Mouse (Mus musculus): ENCODE measurements around the gene Rnf152. TPM values are rescaled to one million over a fixed set of nuclear protein-coding genes. Genes with fewer than 3 reads are reported as not detected.
A peak's percentile ranks its signal among the peaks of the same experiment; 100 is the strongest.

Gene Rnf152
- polyA plus RNA-seq, 1 experiment = 6.2 TPM

- no peak overlapping the region for H3K4me3 ChIP-seq (ENCODE audit: insufficient read depth, low read depth, low read length)
- no peaks in the 10 kb centered on the region for H3K36me3 ChIP-seq (ENCODE audit: control insufficient read depth, insufficient read depth, low read length)
- no peaks in the 10 kb centered on the region for H3K27me3 ChIP-seq (replicated peaks; ENCODE audit: control insufficient read depth, insufficient read depth, low read length)
- WGBS = 62% methylated on average over 8 of the region's 8 CpGs
- peak; percentile 77 for DNase-seq
- peaks cover 22% of the 10 kb centered on the region for H3K4me1 ChIP-seq (ENCODE audit: control insufficient read depth, insufficient read depth, low read length)
- H3K27ac ChIP-seq (ENCODE audit: insufficient read depth, low read depth, low read length) = peak overlapping the region; percentile 92
- TF ChIP-seq POLR2A (IDR thresholded peaks at IDR 0.05; ENCODE audit: low read depth, low read length) = no peak
- no peak for TF ChIP-seq CTCF (conservative IDR thresholded peaks at IDR 0.05; ENCODE audit: insufficient read depth, insufficient read length, low read depth, low read length)
These were observed 24.3 kb downstream of the Rnf152 start for GRCm38 (mm10) chr1:105332087-105332731.

- no peak for TF ChIP-seq CTCF (conservative IDR thresholded peaks at IDR 0.05; ENCODE audit: insufficient read depth, insufficient read length, low read depth, low read length)
- TF ChIP-seq POLR2A (IDR thresholded peaks at IDR 0.05; ENCODE audit: low read depth, low read length) = no peak
These were observed 24.9 kb downstream of the Rnf152 start for GRCm38 (mm10) chr1:105331605-105332004.

GRCm38 (mm10) chr1:105330581-105331320 lies 25.8 kb downstream of the Rnf152 start:
- Histone ChIP-seq H3K27me3 (replicated peaks; ENCODE audit: control insufficient read depth, insufficient read depth, low read length) (no peaks in the 10 kb centered on the region), H3K36me3 (ENCODE audit: control insufficient read depth, insufficient read depth, low read length) (no peaks in the 10 kb centered on the region), H3K4me1 (ENCODE audit: control insufficient read depth, insufficient read depth, low read length) (peaks cover 18% of the 10 kb centered on the region), H3K27ac (ENCODE audit: insufficient read depth, low read depth, low read length) (no peak overlapping the region), H3K4me3 (ENCODE audit: insufficient read depth, low read depth, low read length) (no peak overlapping the region)
- peak; percentile 65 for DNase-seq
- WGBS = 64% methylated on average over 5 of the region's 5 CpGs
- TF ChIP-seq CTCF (conservative IDR thresholded peaks at IDR 0.05; ENCODE audit: insufficient read depth, insufficient read length, low read depth, low read length) (no peak), POLR2A (IDR thresholded peaks at IDR 0.05; ENCODE audit: low read depth, low read length) (no peak)

More at GRCm38 (mm10) chr1:105331605-105332004, 24.9 kb downstream of the Rnf152 start:
- H3K4me1 ChIP-seq (ENCODE audit: control insufficient read depth, insufficient read depth, low read length) = peaks cover 20% of the 10 kb centered on the region
- no peak for DNase-seq
- H3K27ac ChIP-seq (ENCODE audit: insufficient read depth, low read depth, low read length) = no peak overlapping the region
- 74% methylated on average over 5 of the region's 5 CpGs for WGBS
- no peak overlapping the region for H3K4me3 ChIP-seq (ENCODE audit: insufficient read depth, low read depth, low read length)
- no peaks in the 10 kb centered on the region for H3K36me3 ChIP-seq (ENCODE audit: control insufficient read depth, insufficient read depth, low read length)
- H3K27me3 ChIP-seq (replicated peaks; ENCODE audit: control insufficient read depth, insufficient read depth, low read length) = no peaks in the 10 kb centered on the region

- Histone ChIP-seq H3K27ac (ENCODE audit: insufficient read depth, low read depth, low read length) (no peak overlapping the region), H3K4me3 (ENCODE audit: insufficient read depth, low read depth, low read length) (no peak overlapping the region), H3K36me3 (ENCODE audit: control insufficient read depth, insufficient read depth, low read length) (no peaks in the 10 kb centered on the region), H3K4me1 (ENCODE audit: control insufficient read depth, insufficient read depth, low read length) (peaks cover 13% of the 10 kb centered on the region), H3K27me3 (replicated peaks; ENCODE audit: control insufficient read depth, insufficient read depth, low read length) (no peaks in the 10 kb centered on the region)
- 97% methylated on average over 1 of the region's 1 CpGs for WGBS
- DNase-seq = no peak
- TF ChIP-seq CTCF (conservative IDR thresholded peaks at IDR 0.05; ENCODE audit: insufficient read depth, insufficient read length, low read depth, low read length) = no peak
These were observed 28.7 kb downstream of the Rnf152 start for GRCm38 (mm10) chr1:105327789-105328188.

- DNase-seq = no peak
- Histone ChIP-seq H3K27me3 (replicated peaks; ENCODE audit: control insufficient read depth, insufficient read depth, low read length) (no peaks in the 10 kb centered on the region), H3K36me3 (ENCODE audit: control insufficient read depth, insufficient read depth, low read length) (no peaks in the 10 kb centered on the region), H3K27ac (ENCODE audit: insufficient read depth, low read depth, low read length) (no peak overlapping the region), H3K4me1 (ENCODE audit: control insufficient read depth, insufficient read depth, low read length) (no peaks in the 10 kb centered on the region; the same call in 1 of the 2 replicates), H3K4me3 (ENCODE audit: insufficient read depth, low read depth, low read length) (no peak overlapping the region)
- WGBS = 63% methylated on average over 4 of the region's 4 CpGs
- no peak for TF ChIP-seq POLR2A (IDR thresholded peaks at IDR 0.05; ENCODE audit: low read depth, low read length)
These were observed 31.9 kb downstream of the Rnf152 start for GRCm38 (mm10) chr1:105324636-105325035.

- peak overlapping the region; percentile 50; the same call in 1 of the 2 replicates for H3K27ac ChIP-seq (ENCODE audit: insufficient read depth, low read depth, low read length)
- H3K27me3 ChIP-seq (replicated peaks; ENCODE audit: control insufficient read depth, insufficient read depth, low read length) = no peaks in the 10 kb centered on the region
- no peaks in the 10 kb centered on the region for H3K36me3 ChIP-seq (ENCODE audit: control insufficient read depth, insufficient read depth, low read length)
- peak; percentile 35 for DNase-seq
- peaks cover 9% of the 10 kb centered on the region; the same call in 1 of the 2 replicates for H3K4me1 ChIP-seq (ENCODE audit: control insufficient read depth, insufficient read depth, low read length)
- no peak overlapping the region for H3K4me3 ChIP-seq (ENCODE audit: insufficient read depth, low read depth, low read length)
- 76% methylated on average over 3 of the region's 3 CpGs for WGBS
- no peak for TF ChIP-seq POLR2A (IDR thresholded peaks at IDR 0.05; ENCODE audit: low read depth, low read length)
- TF ChIP-seq CTCF (conservative IDR thresholded peaks at IDR 0.05; ENCODE audit: insufficient read depth, insufficient read length, low read depth, low read length) = no peak
These were observed 42.3 kb downstream of the Rnf152 start for GRCm38 (mm10) chr1:105314010-105314800.

- 68% methylated on average over 2 of the region's 2 CpGs for WGBS
- peaks cover 9% of the 10 kb centered on the region; the same call in 1 of the 2 replicates for H3K4me1 ChIP-seq (ENCODE audit: control insufficient read depth, insufficient read depth, low read length)
- TF ChIP-seq CTCF (conservative IDR thresholded peaks at IDR 0.05; ENCODE audit: insufficient read depth, insufficient read length, low read depth, low read length) (no peak), POLR2A (IDR thresholded peaks at IDR 0.05; ENCODE audit: low read depth, low read length) (no peak)
- no peak for DNase-seq
- no peaks in the 10 kb centered on the region for H3K36me3 ChIP-seq (ENCODE audit: control insufficient read depth, insufficient read depth, low read length)
- no peaks in the 10 kb centered on the region for H3K27me3 ChIP-seq (replicated peaks; ENCODE audit: control insufficient read depth, insufficient read depth, low read length)
- H3K27ac ChIP-seq (ENCODE audit: insufficient read depth, low read depth, low read length) = no peak overlapping the region
- H3K4me3 ChIP-seq (ENCODE audit: insufficient read depth, low read depth, low read length) = no peak overlapping the region
These were observed 44.0 kb downstream of the Rnf152 start for GRCm38 (mm10) chr1:105312601-105312901.

Measured in kidney, adult 2 months (tissue).